Mouse (Mus musculus): ENCODE measurements around the gene Kiss1r. TPM values are rescaled to one million over a fixed set of nuclear protein-coding genes. Genes with fewer than 3 reads are reported as not detected.
"Not testable (repeated sequence)": the region's sequence is repeated elsewhere in the genome, so short reads cannot be mapped to it uniquely, and the experiment has no call there.

Gene Kiss1r
- polyA plus RNA-seq, 1 experiment from 2014 or later, result 0.68 TPM

DNA sequence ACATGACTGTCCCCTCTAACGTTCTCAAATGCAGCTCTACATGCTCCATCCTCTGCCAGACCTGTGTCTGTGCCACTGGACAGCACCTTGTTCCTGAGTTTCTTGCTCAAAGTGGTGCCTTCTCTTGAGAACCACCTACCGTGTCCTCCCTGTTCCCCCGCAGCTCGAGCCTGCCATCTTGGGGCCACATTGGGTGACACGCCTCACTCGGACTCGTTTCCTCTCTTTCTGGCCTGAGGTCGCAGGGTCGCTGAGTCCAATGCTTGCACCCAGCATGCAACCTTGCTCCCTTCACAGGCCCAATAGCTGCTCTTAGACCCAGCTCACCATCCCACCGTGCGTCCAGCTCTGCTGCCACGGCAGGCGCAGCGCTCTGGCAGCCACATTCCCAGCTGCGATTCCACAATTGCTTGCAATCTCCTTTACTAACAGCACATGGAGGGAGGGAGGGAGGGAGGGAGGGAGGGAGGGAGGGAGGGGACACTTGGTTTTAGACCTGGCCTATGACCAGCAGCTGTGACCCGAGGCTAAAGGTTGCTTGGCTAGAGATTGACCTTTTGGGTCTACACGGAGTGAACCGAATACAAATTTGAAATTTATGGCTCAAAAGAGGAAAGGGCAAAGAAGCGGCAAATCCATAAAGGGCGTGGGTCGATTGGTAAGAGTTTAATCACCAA is 41.5 kb downstream of the Kiss1r start:
- Histone ChIP-seq H3K4me1 (ENCODE audit: control insufficient read depth, insufficient read depth, low read length) (peaks cover 12% of the 10 kb centered on the region; the same call in 1 of the 2 replicates), H3K4me2 (ENCODE audit: low read depth, low read length) (peak overlapping the region; percentile 43), H3K9ac (ENCODE audit: low read depth, low read length) (peak overlapping the region; percentile 59), H3K36me3 (ENCODE audit: control insufficient read depth, insufficient read depth, low read length) (peaks cover 13% of the 10 kb centered on the region; the same call in 1 of the 2 replicates), H3K27ac (ENCODE audit: low read length) (0 out of 2 replicates have a peak overlapping the region, but pooled peaks have one; percentile 51), H3K9me3 (ENCODE audit: control insufficient read depth, low read length) (no peaks in the 10 kb centered on the region), H3K4me3 (ENCODE audit: low read length) (peak overlapping the region; percentile 29; the same call in 1 of the 2 replicates), H3K27me3 (replicated peaks; ENCODE audit: control insufficient read depth, insufficient read depth, low read length) (no peaks in the 10 kb centered on the region)
- 9% methylated on average over 21 of the region's 21 CpGs for WGBS
- peak; percentile 21; the same call in 1 of the 2 replicates for ATAC-seq

DNA sequence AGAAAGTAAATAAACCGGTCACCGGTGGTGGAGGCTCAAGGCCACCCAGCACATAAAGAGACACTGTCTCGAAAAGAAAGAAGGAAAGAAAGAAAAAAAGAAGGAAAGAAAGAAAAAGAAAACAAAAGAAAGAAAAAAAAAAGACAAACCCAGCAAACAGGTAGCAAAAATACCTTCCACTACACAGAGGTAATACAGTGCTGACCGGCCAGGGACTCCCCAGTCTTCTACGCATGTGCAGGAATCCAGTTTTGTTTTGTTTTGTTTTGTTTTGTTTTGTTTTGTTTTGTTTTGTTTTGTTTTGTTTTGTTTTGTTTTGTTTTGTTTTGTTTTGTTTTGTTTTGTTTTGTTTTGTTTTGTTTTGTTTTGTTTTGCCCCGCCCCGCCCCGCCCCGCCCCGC is 42.6 kb downstream of the Kiss1r start:
- Histone ChIP-seq H3K36me3 (ENCODE audit: control insufficient read depth, insufficient read depth, low read length) (peaks cover 12% of the 10 kb centered on the region; the same call in 1 of the 2 replicates), H3K4me1 (ENCODE audit: control insufficient read depth, insufficient read depth, low read length) (peaks cover 12% of the 10 kb centered on the region; the same call in 1 of the 2 replicates), H3K4me3 (ENCODE audit: low read length) (peak overlapping the region; percentile 98), H3K4me2 (ENCODE audit: low read depth, low read length) (0 out of 2 replicates have a peak overlapping the region, but pooled peaks have one; percentile 71)
- H3K9ac ChIP-seq (ENCODE audit: low read depth, low read length); H3K27ac ChIP-seq (ENCODE audit: low read length); H3K9me3 ChIP-seq (ENCODE audit: control insufficient read depth, low read length); H3K27me3 ChIP-seq (replicated peaks; ENCODE audit: control insufficient read depth, insufficient read depth, low read length): not testable (repeated sequence)
- ATAC-seq, result peak; percentile 38; the same call in 1 of the 2 replicates
- WGBS, result 28% methylated on average over 10 of the region's 10 CpGs

DNA sequence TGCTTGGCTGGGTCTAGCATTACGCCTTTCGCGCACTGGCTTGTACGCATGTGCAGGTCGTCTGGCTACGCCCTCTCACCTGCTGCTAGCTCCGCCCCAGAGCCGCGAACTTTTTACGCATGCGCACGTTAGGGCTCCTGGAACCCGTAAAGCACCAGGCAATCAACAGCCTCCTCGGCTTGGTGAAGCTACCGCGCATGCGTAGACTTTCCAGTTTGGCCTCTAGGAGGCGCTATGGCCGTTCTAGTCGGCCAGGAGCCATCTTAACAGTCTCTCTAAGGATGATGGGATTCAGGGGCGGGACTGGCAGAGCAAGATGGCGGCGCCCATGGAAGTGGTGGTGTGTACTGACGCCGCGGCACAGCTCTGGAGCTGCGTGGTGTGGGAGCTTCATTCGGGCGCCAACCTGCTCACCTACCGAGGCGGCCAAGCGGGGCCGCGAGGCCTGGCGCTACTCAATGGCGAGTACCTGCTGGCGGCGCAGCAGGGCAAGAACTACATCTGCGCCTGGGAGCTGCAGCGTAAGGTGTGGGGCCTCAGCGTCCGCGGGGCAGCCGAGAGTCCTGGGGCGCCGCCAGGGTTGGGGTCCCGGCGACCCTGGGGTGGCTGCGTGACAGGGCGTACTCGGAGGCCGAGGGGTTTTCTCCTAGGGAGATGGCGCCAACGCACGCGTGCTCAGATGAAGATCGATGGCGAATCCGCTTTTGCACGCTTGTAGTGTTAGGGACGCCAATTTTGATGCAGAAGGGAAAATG is 43.3 kb downstream of the Kiss1r start, which contains the start of gene Wdr18:
Gene Wdr18 (plus strand): TSS at position 306 of the 755 bp plus-strand sequence.
- WGBS, result under 1% methylated on average over 61 of the region's 61 CpGs
- peak within 1 kb of the TSS; percentile 75 for H3K27ac ChIP-seq (ENCODE audit: low read length)
- H3K36me3 ChIP-seq (ENCODE audit: control insufficient read depth, insufficient read depth, low read length), result peaks cover 18% of the 10 kb centered on the region
- H3K4me3 ChIP-seq (ENCODE audit: low read length), result peak within 1 kb of the TSS; percentile 98
- H3K9me3 ChIP-seq (ENCODE audit: control insufficient read depth, low read length), result no peaks in the 10 kb centered on the region
- peak; percentile 94 for ATAC-seq
- peaks cover 12% of the 10 kb centered on the region; the same call in 1 of the 2 replicates for H3K4me1 ChIP-seq (ENCODE audit: control insufficient read depth, insufficient read depth, low read length)
- no peaks in the 10 kb centered on the region for H3K27me3 ChIP-seq (replicated peaks; ENCODE audit: control insufficient read depth, insufficient read depth, low read length)
- peak within 1 kb of the TSS; percentile 71 for H3K4me2 ChIP-seq (ENCODE audit: low read depth, low read length)
- H3K9ac ChIP-seq (ENCODE audit: low read depth, low read length), result peak within 1 kb of the TSS; percentile 92

DNA sequence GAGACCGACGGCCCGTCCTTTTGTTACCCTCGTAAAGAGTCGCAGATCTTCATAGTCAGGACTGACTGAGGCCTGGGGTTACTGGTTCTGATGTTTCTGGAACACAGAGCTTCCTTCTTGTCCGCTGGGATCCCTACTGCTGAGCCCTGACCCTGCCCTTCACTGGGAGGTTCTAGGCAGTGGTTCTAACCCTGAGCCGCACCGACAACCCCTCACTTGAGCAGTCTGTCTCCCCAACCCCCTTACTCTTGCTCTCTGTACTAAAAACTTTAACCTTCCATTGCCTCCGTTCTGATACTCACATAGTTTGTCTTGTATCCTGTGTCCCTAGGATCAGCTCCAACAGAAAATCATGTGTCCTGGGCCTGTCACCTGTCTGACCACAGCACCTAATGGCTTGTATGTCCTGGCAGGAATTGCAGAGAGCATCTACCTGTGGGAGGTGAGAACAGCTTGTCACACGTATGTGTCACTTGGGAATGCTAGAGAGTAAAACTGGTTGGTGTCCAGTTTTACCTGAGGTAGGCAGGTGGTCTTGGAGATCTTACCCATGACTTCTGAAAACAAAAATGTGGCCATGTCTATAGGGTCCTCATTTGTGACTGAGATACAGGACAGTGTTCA is 44.0 kb downstream of the Kiss1r start:
- H3K9me3 ChIP-seq (ENCODE audit: control insufficient read depth, low read length), result no peaks in the 10 kb centered on the region
- ATAC-seq, result no peak
- peaks cover 12% of the 10 kb centered on the region; the same call in 1 of the 2 replicates for H3K4me1 ChIP-seq (ENCODE audit: control insufficient read depth, insufficient read depth, low read length)
- H3K4me2 ChIP-seq (ENCODE audit: low read depth, low read length), result peak overlapping the region; percentile 71
- 10% methylated on average over 10 of the region's 10 CpGs for WGBS
- peak overlapping the region; percentile 75 for H3K27ac ChIP-seq (ENCODE audit: low read length)
- peak overlapping the region; percentile 92 for H3K9ac ChIP-seq (ENCODE audit: low read depth, low read length)
- no peaks in the 10 kb centered on the region for H3K27me3 ChIP-seq (replicated peaks; ENCODE audit: control insufficient read depth, insufficient read depth, low read length)
- H3K36me3 ChIP-seq (ENCODE audit: control insufficient read depth, insufficient read depth, low read length), result peaks cover 26% of the 10 kb centered on the region
- H3K4me3 ChIP-seq (ENCODE audit: low read length), result peak overlapping the region; percentile 98

DNA sequence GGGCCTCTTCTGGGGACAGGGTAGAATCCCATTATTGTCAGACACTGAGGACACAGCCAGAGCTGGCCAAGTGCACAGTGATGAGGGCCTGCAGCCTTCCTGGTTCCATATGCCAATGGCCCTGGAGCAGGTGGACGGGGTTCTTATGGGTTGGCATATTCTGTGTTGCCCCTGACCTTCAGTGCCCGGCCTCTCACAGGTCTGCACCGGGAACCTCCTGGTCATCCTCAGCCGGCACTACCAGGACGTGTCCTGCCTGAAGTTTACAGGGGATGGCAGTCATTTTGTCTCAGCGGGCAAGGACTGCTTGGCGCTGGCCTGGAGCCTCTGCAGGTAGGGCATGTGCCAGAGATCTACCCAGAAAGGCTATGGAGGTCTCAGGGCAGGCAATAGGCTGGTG is 48.0 kb downstream of the Kiss1r start:
- Histone ChIP-seq H3K4me2 (ENCODE audit: low read depth, low read length) (no peak overlapping the region), H3K27ac (ENCODE audit: low read length) (no peak overlapping the region), H3K9me3 (ENCODE audit: control insufficient read depth, low read length) (no peaks in the 10 kb centered on the region), H3K27me3 (replicated peaks; ENCODE audit: control insufficient read depth, insufficient read depth, low read length) (no peaks in the 10 kb centered on the region), H3K4me3 (ENCODE audit: low read length) (no peak overlapping the region), H3K4me1 (ENCODE audit: control insufficient read depth, insufficient read depth, low read length) (peaks cover 7% of the 10 kb centered on the region; the same call in 1 of the 2 replicates), H3K9ac (ENCODE audit: low read depth, low read length) (no peak overlapping the region), H3K36me3 (ENCODE audit: control insufficient read depth, insufficient read depth, low read length) (peaks cover 47% of the 10 kb centered on the region)
- WGBS, result 92% methylated on average over 7 of the region's 7 CpGs
- no peak for ATAC-seq

DNA sequence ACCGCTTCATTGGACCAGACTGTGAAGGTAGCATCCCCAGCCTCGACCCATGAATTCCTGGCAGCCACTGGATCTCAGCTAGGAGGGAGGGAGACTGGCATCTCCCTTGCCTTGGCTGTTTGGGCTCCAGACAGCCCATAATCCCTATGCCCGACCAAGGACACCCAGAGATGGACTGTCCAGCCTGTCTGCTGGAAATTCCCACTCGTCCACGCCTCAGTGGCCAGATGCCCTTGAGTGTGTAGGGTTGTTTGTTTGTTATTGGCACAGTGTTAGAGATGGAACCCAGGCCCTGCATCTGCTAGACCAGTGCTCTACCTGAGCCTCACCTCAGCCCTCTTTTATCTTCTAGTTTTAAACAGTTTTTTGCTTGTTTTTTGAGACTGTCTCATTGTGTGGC is 48.6 kb downstream of the Kiss1r start:
- H3K4me2 ChIP-seq (ENCODE audit: low read depth, low read length), result no peak overlapping the region
- H3K9me3 ChIP-seq (ENCODE audit: control insufficient read depth, low read length), result no peaks in the 10 kb centered on the region
- H3K27ac ChIP-seq (ENCODE audit: low read length), result no peak overlapping the region
- no peak overlapping the region for H3K9ac ChIP-seq (ENCODE audit: low read depth, low read length)
- H3K27me3 ChIP-seq (replicated peaks; ENCODE audit: control insufficient read depth, insufficient read depth, low read length), result no peaks in the 10 kb centered on the region; the same call in 1 of the 2 replicates
- WGBS, result 94% methylated on average over 5 of the region's 5 CpGs
- H3K36me3 ChIP-seq (ENCODE audit: control insufficient read depth, insufficient read depth, low read length), result peaks cover 47% of the 10 kb centered on the region
- H3K4me3 ChIP-seq (ENCODE audit: low read length), result no peak overlapping the region
- peaks cover 7% of the 10 kb centered on the region; the same call in 1 of the 2 replicates for H3K4me1 ChIP-seq (ENCODE audit: control insufficient read depth, insufficient read depth, low read length)
- ATAC-seq, result no peak

DNA sequence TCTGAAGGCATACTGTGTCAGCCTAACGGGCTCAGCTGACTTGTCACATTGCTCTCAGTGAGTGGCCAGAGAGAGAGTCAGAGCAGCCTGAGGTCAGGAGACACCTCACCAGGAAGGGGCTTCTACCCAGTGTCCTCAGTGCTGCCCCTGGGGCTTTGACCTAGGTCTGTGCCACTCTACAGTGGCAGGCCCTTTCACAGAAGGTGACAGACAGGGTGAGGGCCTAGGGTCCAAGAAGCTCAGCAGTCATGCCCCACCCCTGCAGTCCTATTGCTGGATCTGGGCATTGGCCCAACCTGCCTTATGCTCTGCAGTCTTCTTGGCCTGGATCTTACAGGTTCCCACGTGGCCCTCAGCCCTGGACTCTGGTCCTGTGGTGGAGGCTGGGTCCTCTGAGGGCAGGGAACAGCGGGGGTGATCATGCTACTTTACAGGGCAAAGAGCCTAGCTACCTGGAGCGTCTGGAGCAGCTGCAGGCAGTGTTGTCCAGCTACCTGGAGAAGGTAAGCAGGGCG is 50.2 kb downstream of the Kiss1r start:
- Histone ChIP-seq H3K27me3 (replicated peaks; ENCODE audit: control insufficient read depth, insufficient read depth, low read length) (peaks cover 15% of the 10 kb centered on the region), H3K9me3 (ENCODE audit: control insufficient read depth, low read length) (no peaks in the 10 kb centered on the region), H3K4me1 (ENCODE audit: control insufficient read depth, insufficient read depth, low read length) (peaks cover 10% of the 10 kb centered on the region), H3K4me2 (ENCODE audit: low read depth, low read length) (no peak overlapping the region), H3K36me3 (ENCODE audit: control insufficient read depth, insufficient read depth, low read length) (peaks cover 47% of the 10 kb centered on the region), H3K4me3 (ENCODE audit: low read length) (no peak overlapping the region), H3K27ac (ENCODE audit: low read length) (no peak overlapping the region), H3K9ac (ENCODE audit: low read depth, low read length) (no peak overlapping the region)
- no peak for ATAC-seq
- 94% methylated on average over 5 of the region's 5 CpGs for WGBS

DNA sequence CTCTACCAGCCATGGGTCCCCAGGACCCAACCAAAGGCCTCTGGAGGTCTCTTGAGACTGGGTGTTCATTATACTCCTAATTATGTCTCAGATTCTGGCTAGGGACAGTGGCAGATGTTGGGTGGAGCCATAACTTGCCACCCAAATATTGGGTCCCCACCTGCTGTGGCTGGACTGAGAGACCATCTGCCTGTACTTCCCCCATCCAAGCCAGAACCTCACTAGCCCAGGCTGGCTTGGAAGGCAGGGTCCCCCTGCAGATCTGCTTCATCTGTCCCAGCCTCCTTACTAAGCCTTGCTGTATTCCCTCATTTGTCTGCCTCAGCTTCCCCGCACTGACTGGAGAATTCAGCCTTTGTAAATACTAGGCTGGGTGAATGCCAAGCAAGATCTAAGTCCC is 51.4 kb downstream of the Kiss1r start:
- H3K36me3 ChIP-seq (ENCODE audit: control insufficient read depth, insufficient read depth, low read length), result peaks cover 37% of the 10 kb centered on the region
- no peak overlapping the region for H3K27ac ChIP-seq (ENCODE audit: low read length)
- no peaks in the 10 kb centered on the region for H3K9me3 ChIP-seq (ENCODE audit: control insufficient read depth, low read length)
- H3K9ac ChIP-seq (ENCODE audit: low read depth, low read length), result no peak overlapping the region
- peaks cover 10% of the 10 kb centered on the region for H3K4me1 ChIP-seq (ENCODE audit: control insufficient read depth, insufficient read depth, low read length)
- WGBS, result 67% methylated on average over 1 of the region's 1 CpGs
- no peak for ATAC-seq
- no peak overlapping the region for H3K4me3 ChIP-seq (ENCODE audit: low read length)
- H3K27me3 ChIP-seq (replicated peaks; ENCODE audit: control insufficient read depth, insufficient read depth, low read length), result peaks cover 15% of the 10 kb centered on the region
- H3K4me2 ChIP-seq (ENCODE audit: low read depth, low read length), result no peak overlapping the region

DNA sequence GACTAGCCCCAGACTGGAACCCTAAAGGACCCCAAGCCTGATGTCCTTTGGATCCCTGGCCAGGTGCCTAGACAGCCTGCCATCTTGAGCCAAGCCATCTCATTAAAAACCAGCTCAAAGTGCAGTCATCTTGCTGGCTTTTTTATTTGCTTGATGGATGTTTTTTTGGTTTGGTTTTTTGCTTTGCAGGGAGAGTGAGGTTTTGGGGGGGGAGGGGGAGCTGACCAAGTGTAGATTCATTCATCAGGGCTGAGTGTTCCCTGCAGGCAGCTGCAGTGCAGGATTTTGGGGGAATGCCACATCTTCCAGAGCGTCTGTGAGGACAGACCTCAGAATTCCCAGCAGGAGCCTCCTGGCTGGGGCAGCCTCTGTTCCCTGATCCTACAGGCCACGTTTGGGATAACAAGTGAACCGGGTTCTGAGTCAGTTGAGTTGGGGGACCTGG is 52.4 kb downstream of the Kiss1r start:
- Histone ChIP-seq H3K4me2 (ENCODE audit: low read depth, low read length) (no peak overlapping the region), H3K36me3 (ENCODE audit: control insufficient read depth, insufficient read depth, low read length) (peaks cover 37% of the 10 kb centered on the region), H3K27ac (ENCODE audit: low read length) (no peak overlapping the region), H3K9me3 (ENCODE audit: control insufficient read depth, low read length) (no peaks in the 10 kb centered on the region), H3K27me3 (replicated peaks; ENCODE audit: control insufficient read depth, insufficient read depth, low read length) (peaks cover 15% of the 10 kb centered on the region), H3K4me1 (ENCODE audit: control insufficient read depth, insufficient read depth, low read length) (peaks cover 10% of the 10 kb centered on the region), H3K9ac (ENCODE audit: low read depth, low read length) (no peak overlapping the region), H3K4me3 (ENCODE audit: low read length) (no peak overlapping the region)
- ATAC-seq, result no peak
- 17% methylated on average over 3 of the region's 3 CpGs for WGBS

Data from intestine, embryonic 16.5 days (tissue).